Mouse (Mus musculus): ENCODE measurements around the gene Ccdc27.

GRCm38 (mm10) chr4:154056661-154057060 is 14.2 kb upstream of the Ccdc27 start:
- TF ChIP-seq CTCF (IDR thresholded peaks at IDR 0.05 in 2 of 3, conservative IDR thresholded peaks at IDR 0.05 in 1 of 3; ENCODE audit: control insufficient read depth in 1 of 3, insufficient read depth in 1 of 3, low read depth in 2 of 3, low read length in 3 of 3, poor library complexity in 1 of 3, severe bottlenecking in 1 of 3) (no peak), ZNF384 (IDR thresholded peaks at IDR 0.05; ENCODE audit: low read depth, low read length) (no peak), POLR2A (IDR thresholded peaks at IDR 0.05; ENCODE audit: control insufficient read depth in 1 of 2, insufficient read depth in 1 of 2, low read depth in 1 of 2, low read length in 2 of 2, poor library complexity in 1 of 2) (no peak), RCOR1 (IDR thresholded peaks at IDR 0.05; ENCODE audit: low read depth, low read length) (no peak), USF1 (IDR thresholded peaks at IDR 0.05; ENCODE audit: low read depth, low read length) (no peak), ZC3H11A (IDR thresholded peaks at IDR 0.05; ENCODE audit: low read depth, low read length) (no peak), TBP (IDR thresholded peaks at IDR 0.05; ENCODE audit: low read depth, low read length) (no peak), MAFK (IDR thresholded peaks at IDR 0.05; ENCODE audit: borderline replicate concordance, low read depth, low read length) (no peak), EP300 (IDR thresholded peaks at IDR 0.05; ENCODE audit: low read depth in 1 of 2, low read length in 2 of 2) (no peak), POLR2AphosphoS2 (IDR thresholded peaks at IDR 0.05; ENCODE audit: low read length) (no peak), POLR2AphosphoS5 (IDR thresholded peaks at IDR 0.05; ENCODE audit: borderline replicate concordance, low read depth, low read length) (no peak)
